Mouse (Mus musculus) urinary bladder, postnatal 25 days (tissue): ENCODE data around the gene Gm45337.
A peak's percentile ranks its signal among the peaks of the same experiment; 100 is the strongest.

ENCODE experiments used
- DNase-seq: peaks from one replicate; pipeline ENCODE4 v3.0.0; 2022; ENCODE audit warnings: low spot score

The Gm45337 gene

GRCm38 (mm10) chr7:142097776-142098175, 46.6 kb downstream of the Gm45337 start:
- DNase-seq: peak; percentile 75

- DNase-seq: no peak
Measured at GRCm38 (mm10) chr7:142096701-142097100, 47.7 kb downstream of the Gm45337 start.

DNA sequence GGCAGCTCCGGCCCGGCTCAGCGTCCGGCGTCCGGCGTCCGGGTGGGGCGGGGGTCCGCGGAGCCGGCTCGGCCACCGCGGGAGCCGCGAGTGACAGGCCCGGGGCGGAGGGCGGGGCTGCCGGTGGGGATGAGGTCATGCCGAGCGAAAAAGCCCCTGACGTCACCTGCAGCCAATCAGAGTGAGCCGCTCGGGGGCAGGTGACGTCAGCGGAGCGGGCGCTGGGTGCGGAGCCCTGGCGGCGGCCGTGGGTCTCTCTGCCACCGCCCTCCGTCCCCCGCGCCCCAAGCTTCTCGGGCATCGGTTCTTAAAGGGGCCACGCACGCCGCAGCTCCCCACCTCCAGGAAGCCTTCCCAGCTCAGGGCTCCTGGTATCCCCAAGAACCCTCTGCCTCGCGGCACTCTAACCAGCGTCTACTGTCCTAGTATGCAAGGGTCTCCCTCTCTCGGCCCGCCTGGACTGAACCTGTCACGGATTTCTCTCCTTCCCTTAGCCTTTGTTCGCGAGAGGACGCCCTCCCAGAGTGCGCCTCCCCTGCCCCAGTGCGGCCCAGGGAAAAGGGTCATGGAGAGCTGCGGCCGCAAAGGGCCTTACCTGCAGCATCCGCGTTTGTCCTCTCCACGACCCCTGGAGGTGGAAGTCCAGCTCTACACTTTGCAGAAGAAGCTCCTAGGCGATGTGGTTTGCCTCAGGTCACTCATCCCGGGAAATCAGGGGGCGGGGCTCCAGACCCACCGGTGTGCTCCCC, 49.0 kb downstream of the Gm45337 start, which contains the start of gene Dusp8:
Gene Dusp8 (minus strand): TSS at position 661 of the 749 bp plus-strand sequence.
- DNase-seq: peak; percentile 83

GRCm38 (mm10) chr7:142094301-142095143, 49.9 kb downstream of the Gm45337 start:
- peak; percentile 20 for DNase-seq

GRCm38 (mm10) chr7:142093696-142094240, 50.6 kb downstream of the Gm45337 start:
- no peak for DNase-seq
